Mouse (Mus musculus) testis, adult 2 months (tissue): ENCODE data around the gene Sel1l3. TPM values are rescaled to one million over a fixed set of nuclear protein-coding genes. Genes with fewer than 3 reads are reported as not detected.

ENCODE experiments used
- H3K27ac ChIP-seq: fragments of 200-500 bp; 2 replicates; pipeline ENCODE4 v1.5.1; 2012; ENCODE audit warnings: low read depth, low read length; ENCODE audit not compliant: control insufficient read depth, insufficient read depth
- H3K27me3 ChIP-seq: fragments of 200-500 bp; 2 replicates; pipeline ENCODE4 v1.6.1; 2012; ENCODE audit warnings: mild to moderate bottlenecking, low read length, moderate library complexity; ENCODE audit not compliant: control insufficient read depth, insufficient read depth
- H3K36me3 ChIP-seq: fragments of 200-500 bp; 2 replicates; pipeline ENCODE4 v1.6.1; 2012; ENCODE audit warnings: mild to moderate bottlenecking, low read length; ENCODE audit not compliant: control insufficient read depth, insufficient read depth
- H3K4me1 ChIP-seq: fragments of 200-500 bp; 2 replicates; pipeline ENCODE4 v1.6.1; 2012; ENCODE audit warnings: low read length; ENCODE audit not compliant: control insufficient read depth, insufficient read depth
- H3K4me3 ChIP-seq: fragments of 200-500 bp; 2 replicates; pipeline ENCODE4 v1.5.1; 2012; ENCODE audit warnings: low read depth, mild to moderate bottlenecking, low read length, moderate library complexity, mixed read lengths; ENCODE audit not compliant: control insufficient read depth
- CTCF ChIP-seq: fragments of 200-500 bp; IDR thresholded peaks from 2 replicates; pipeline ENCODE4 v1.5.1; 2012; ENCODE audit warnings: low read depth, mild to moderate bottlenecking, inconsistent platforms, low read length, moderate library complexity; ENCODE audit not compliant: control insufficient read depth, insufficient read depth, insufficient replicate concordance
- POLR2A ChIP-seq: fragments of 200-500 bp; IDR thresholded peaks from 2 replicates; pipeline ENCODE4 v1.6.1; 2012; ENCODE audit warnings: low read depth, mild to moderate bottlenecking, inconsistent platforms, low read length, moderate library complexity; ENCODE audit not compliant: control insufficient read depth
- polyA plus RNA-seq: library from polyadenylated mRNA; depleted of rRNA; stranded (reverse); fragments of >200 nt; gene quantifications from 2 replicates; pipeline ENCODE4 v1.2.3, GENCODE M21; 2012

Gene Sel1l3
- polyA plus RNA-seq, 1 experiment: 0.64 TPM

GRCm38 (mm10) chr5:53212782-53213710, 681 bp downstream of the Sel1l3 start:
- Histone ChIP-seq H3K27ac (no peak overlapping the region), H3K36me3 (no peaks in the 10 kb centered on the region), H3K4me3 (peak overlapping the region; percentile 42), H3K27me3 (no peaks in the 10 kb centered on the region), H3K4me1 (peaks cover 5% of the 10 kb centered on the region; the same call in 1 of the 2 replicates)
- TF ChIP-seq CTCF (no peak), POLR2A (no peak)

DNA sequence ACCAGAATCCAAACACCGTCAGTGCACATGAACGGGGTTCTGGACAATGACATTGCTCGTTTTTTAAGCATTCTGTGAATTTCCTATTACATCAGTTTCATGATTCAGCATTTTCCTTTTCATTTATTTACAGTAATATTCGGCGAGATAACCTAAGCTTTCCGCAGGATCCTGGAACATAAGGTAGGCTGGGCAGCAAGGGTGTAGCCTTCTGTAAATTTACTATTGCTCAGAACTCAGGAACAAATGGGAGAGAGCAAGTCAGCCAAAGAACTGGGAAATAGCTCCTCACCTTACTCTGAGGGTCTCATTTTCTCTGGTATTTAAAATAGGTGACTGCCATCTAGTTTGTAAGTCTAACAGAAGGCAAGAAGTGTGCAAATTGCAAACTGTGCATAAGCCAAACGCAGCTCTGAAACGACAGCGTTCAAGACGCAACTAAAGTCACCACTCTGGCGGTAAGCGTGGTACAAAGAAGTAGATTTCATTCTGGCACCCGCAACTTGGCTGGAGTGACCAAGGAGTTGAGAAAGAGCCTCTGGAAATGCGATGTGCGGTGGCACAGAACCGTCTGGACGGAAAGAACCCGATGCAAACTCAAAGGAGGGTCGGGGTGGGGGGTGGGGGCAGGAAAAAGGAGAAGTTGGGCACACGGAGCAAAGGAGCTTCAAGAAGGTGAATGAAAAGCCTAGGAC, 1.5 kb downstream of the Sel1l3 start:
- Histone ChIP-seq H3K36me3 (no peaks in the 10 kb centered on the region), H3K4me1 (peaks cover 5% of the 10 kb centered on the region; the same call in 1 of the 2 replicates), H3K27ac (no peak overlapping the region), H3K27me3 (no peaks in the 10 kb centered on the region), H3K4me3 (no peak overlapping the region)
- TF ChIP-seq POLR2A (no peak), CTCF (no peak)

- H3K27me3 ChIP-seq: no peaks in the 10 kb centered on the region
- no peak overlapping the region for H3K4me3 ChIP-seq
- no peak overlapping the region for H3K27ac ChIP-seq
- H3K36me3 ChIP-seq: no peaks in the 10 kb centered on the region
- no peak for TF ChIP-seq POLR2A
- H3K4me1 ChIP-seq: peaks cover 5% of the 10 kb centered on the region; the same call in 1 of the 2 replicates
Measured at GRCm38 (mm10) chr5:53211241-53211640, 2.5 kb downstream of the Sel1l3 start.

GRCm38 (mm10) chr5:53210481-53210880, 3.2 kb downstream of the Sel1l3 start:
- Histone ChIP-seq H3K4me3 (no peak overlapping the region), H3K27me3 (no peaks in the 10 kb centered on the region), H3K27ac (no peak overlapping the region), H3K4me1 (peaks cover 5% of the 10 kb centered on the region; the same call in 1 of the 2 replicates), H3K36me3 (no peaks in the 10 kb centered on the region)
- TF ChIP-seq POLR2A: no peak
- TF ChIP-seq CTCF: no peak

- no peaks in the 10 kb centered on the region for H3K27me3 ChIP-seq
- no peak overlapping the region for H3K27ac ChIP-seq
- no peaks in the 10 kb centered on the region for H3K36me3 ChIP-seq
- H3K4me3 ChIP-seq: no peak overlapping the region
- peaks cover 5% of the 10 kb centered on the region; the same call in 1 of the 2 replicates for H3K4me1 ChIP-seq
- TF ChIP-seq POLR2A: no peak
- TF ChIP-seq CTCF: no peak
Measured at GRCm38 (mm10) chr5:53209773-53210172, 4.0 kb downstream of the Sel1l3 start.

DNA sequence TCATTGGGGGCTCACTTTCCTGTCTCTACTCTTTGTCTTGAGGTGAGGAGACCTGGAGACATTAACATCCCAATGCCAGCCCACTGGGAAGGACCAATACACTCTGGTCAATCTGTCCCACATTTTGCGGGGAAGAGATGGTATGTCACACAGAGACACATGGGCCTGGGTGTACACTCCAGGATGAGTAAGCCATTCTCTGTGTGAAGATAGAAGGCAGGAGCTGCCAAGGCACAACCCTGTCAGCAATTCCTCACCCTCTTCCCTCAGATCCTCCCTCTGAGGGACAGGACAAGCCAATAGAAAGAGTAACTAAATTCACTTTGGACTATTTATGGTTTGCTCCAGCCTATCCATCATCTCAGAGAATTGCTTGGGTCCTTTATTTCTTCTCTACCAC, 5.0 kb downstream of the Sel1l3 start:
- H3K36me3 ChIP-seq: no peaks in the 10 kb centered on the region
- TF ChIP-seq POLR2A: no peak
- TF ChIP-seq CTCF: no peak
- no peak overlapping the region for H3K4me3 ChIP-seq
- H3K4me1 ChIP-seq: peaks cover 5% of the 10 kb centered on the region; the same call in 1 of the 2 replicates
- no peaks in the 10 kb centered on the region for H3K27me3 ChIP-seq
- H3K27ac ChIP-seq: no peak overlapping the region

DNA sequence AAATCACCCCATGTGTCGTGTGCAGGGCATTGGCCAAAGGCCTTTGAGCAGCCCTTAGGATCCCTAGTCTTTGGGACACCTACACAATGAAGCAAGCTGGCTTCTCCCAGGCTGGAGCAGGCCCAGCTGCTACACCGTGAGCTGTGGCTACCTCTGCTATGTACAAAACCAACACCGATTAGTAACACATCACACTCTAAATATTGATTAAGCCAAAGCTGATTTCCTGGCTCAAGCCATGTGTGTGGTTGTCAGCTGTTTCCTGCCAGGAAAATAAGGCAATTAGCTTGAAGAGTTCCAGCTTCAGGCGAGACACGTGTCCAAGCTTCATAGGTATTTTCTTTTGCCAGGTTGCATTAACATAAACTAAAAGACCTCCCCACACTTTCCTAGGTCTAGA, 7.2 kb downstream of the Sel1l3 start:
- no peak overlapping the region for H3K27ac ChIP-seq

More for the DNA sequence above, 7.2 kb downstream of the Sel1l3 start:
- no peaks in the 10 kb centered on the region for H3K27me3 ChIP-seq
- H3K4me1 ChIP-seq: no peaks in the 10 kb centered on the region
- H3K4me3 ChIP-seq: no peak overlapping the region
- TF ChIP-seq CTCF (no peak), POLR2A (no peak)
- no peaks in the 10 kb centered on the region for H3K36me3 ChIP-seq
